Mouse (Mus musculus) kidney, adult 18-20 months (tissue): ENCODE measurements around the gene Fpgs.

Source experiments
- DNase-seq: peaks from one replicate; pipeline ENCODE4 v3.0.0; 2021

Gene Fpgs

DNA sequence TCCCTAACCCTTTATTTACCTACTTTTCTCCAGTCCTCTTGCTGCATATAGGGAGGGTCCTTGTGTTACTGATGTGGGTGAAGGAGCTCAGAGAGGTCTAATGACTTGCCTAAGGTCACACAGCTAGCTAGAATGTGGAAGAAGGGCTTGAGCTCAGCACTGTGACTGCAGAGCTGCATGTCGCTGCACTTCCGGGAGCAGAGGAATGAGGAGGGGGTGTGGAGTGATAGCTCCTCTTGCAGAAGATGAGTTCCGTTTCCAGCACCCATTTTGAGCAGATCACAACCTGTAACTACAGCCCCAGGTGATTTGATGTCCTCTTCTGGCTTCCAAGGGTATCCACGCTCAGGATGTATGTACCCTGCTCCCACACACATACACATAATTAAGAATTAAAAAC lies 20.2 kb upstream of the Fpgs start:
- no peak for DNase-seq

DNA sequence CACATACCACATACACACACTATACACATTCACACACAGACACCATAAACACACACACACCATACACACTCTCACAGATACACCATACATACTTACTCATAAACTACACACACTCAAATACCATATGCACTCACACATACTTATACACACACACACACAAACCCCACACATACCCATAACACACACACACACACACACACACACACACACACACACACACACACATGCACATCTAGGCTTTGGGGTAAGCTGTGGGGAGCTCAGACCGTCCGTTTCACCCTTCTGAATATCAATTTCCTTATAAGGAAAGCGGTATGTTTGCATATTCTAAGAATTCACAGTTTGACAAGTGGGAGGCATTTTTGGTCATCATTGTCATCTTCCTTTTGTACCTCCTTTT lies 18.6 kb upstream of the Fpgs start:
- DNase-seq = no peak

DNA sequence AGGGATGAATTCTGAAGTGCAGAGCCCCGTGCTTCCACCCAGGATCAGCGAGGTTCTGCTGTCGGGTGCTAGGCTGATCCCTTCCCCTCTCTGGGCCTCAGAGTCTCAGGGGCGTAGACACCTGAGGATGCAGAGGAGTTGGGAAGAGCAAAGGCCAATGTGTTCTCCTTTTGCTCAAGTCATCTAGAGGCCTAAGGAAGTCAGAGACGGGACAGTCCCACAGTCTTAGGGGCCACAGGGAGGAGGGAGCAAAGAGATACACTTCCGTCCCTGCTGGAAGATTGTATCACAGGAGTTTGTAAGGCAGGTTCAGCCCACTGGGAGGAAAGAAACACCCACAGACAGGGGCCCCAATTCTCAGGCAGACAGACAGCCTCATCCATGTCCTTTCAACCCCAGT lies 18.1 kb upstream of the Fpgs start:
- DNase-seq = no peak

GRCm38 (mm10) chr2:32720681-32721229 lies 16.8 kb upstream of the Fpgs start, which contains the start of gene Sh2d3c:
Sh2d3c (plus strand) TSS chr2:32721055.
- no peak for DNase-seq

- DNase-seq = no peak
Measured at GRCm38 (mm10) chr2:32720053-32720452, 16.1 kb upstream of the Fpgs start.

- DNase-seq = no peak
Measured at GRCm38 (mm10) chr2:32718761-32719160, 14.8 kb upstream of the Fpgs start.

DNA sequence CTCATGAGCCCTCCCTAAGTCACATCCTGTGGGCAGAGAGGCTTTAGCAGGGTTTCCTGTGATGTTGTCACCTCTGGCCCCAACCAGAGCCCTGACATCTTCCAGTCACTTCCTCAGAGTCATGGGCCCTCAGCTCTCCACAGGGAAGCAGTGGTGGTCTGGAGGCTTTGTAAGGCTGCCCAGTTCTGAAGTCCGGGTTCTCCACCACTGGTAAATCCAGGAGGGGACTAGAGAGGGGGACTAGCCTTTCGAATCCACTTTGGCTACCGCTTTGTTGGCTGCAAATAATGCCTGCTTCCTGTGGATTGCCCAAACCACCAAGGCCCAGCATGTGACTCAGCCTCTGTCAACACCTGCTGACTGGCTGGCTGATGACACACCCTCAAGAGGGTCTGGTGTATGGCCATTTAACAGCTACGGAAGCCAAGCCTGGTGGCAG lies 11.1 kb upstream of the Fpgs start:
- DNase-seq = no peak

- DNase-seq = no peak
Measured at GRCm38 (mm10) chr2:32714117-32714986, 10.4 kb upstream of the Fpgs start.

- DNase-seq = peak; percentile 95
Measured at GRCm38 (mm10) chr2:32712934-32713817, 9.2 kb upstream of the Fpgs start, which contains the start of gene Cdk9. Cdk9 (minus strand) TSS chr2:32713076.

- peak; percentile 97 for DNase-seq
Measured at GRCm38 (mm10) chr2:32712586-32712933, 8.6 kb upstream of the Fpgs start.

DNA sequence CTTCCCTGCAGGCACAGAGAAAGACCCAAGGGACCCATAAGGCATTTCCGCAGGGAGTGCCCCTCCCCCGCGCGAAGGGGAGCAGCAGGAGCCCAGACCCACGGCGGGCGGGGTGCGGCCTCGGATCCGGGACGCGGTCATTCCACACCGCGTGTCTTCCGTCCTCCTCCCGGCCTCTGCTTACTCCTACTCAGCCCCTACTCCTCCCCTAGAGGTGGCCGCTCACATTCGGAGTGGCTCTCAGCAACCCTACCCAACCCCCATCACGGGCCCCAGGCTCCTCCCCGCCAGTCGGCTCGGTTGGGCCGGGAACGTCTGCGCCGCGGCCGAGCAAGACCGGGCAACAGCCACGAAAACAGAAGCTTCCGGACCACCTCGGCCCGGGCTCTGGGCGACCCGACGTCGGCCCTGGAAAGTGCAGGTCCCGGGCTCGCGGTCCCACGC lies 8.2 kb upstream of the Fpgs start:
- peak; percentile 79 for DNase-seq

DNA sequence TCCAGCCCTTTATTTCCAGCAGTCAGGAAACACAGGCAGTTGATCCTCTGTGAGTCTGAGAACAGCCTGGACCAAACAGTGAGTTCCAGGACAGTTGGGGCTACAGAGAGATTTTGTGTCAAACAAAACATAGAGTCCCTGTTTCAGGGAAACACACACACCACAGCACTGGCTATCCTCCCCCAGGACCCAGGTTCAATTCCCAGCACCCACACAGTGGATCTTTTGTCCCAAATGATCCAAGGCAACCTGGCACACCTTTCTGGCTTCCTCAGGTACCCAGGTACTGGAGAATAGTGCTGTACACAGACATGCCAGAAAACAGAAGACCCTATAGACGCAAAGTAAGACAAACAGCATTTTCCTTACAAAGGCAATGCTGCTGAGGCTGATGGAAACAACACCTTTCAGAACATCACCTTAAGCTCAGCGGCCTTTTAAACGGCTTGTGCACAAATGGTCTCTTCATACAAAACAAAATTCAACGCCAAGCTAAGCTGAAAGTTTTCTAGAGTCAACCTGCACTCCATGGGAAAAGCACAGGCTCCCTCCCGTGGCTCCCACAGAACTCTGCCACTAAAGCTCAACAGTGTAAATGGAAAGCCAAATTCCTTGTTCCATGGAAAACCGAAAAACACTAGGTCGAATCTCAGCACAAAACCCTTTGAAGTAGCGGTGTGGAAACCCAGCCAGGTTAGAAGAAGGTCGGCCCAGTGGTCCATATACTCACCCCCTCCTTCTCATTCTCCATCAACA lies 7.5 kb upstream of the Fpgs start:
- DNase-seq = no peak

GRCm38 (mm10) chr2:32710425-32710824 lies 6.5 kb upstream of the Fpgs start:
- DNase-seq = no peak

DNA sequence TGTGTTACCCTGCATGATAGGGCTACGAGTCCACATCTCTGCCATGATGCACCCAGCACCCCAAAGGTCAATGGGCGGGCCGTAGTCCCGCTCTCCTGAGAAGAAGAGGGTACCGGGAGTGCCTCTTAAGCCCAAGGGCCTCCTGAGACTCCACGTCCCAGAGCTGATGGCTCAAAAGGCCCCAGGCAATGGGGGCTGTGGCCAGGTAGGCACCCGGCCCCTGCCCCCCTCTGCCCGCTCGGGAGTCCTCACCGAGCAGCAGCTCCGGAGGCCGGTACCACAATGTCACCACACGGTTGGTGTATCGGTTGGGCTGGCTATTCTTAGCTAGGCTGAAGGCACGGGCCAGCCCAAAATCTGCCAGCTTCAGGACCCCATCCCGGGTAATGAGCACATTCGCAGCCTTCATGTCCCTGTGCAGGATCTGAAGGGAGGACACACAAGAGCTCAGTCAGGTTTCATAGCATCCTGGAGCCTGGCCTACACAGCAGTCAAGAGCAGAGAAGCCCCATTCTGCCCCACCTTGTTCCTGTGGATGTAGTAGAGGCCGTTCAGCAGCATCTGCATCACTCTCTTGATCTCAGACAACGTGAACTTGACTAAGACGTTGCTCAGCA lies 5.7 kb upstream of the Fpgs start:
- no peak for DNase-seq

- DNase-seq = no peak
Measured at GRCm38 (mm10) chr2:32708643-32709042, 4.7 kb upstream of the Fpgs start.

- DNase-seq = no peak
Measured at GRCm38 (mm10) chr2:32706971-32707370, 3.0 kb upstream of the Fpgs start.

- no peak for DNase-seq
Measured at GRCm38 (mm10) chr2:32705018-32705417, 1.1 kb upstream of the Fpgs start.

- no peak for DNase-seq
Measured at GRCm38 (mm10) chr2:32703046-32703445, 899 bp downstream of the Fpgs start.

DNA sequence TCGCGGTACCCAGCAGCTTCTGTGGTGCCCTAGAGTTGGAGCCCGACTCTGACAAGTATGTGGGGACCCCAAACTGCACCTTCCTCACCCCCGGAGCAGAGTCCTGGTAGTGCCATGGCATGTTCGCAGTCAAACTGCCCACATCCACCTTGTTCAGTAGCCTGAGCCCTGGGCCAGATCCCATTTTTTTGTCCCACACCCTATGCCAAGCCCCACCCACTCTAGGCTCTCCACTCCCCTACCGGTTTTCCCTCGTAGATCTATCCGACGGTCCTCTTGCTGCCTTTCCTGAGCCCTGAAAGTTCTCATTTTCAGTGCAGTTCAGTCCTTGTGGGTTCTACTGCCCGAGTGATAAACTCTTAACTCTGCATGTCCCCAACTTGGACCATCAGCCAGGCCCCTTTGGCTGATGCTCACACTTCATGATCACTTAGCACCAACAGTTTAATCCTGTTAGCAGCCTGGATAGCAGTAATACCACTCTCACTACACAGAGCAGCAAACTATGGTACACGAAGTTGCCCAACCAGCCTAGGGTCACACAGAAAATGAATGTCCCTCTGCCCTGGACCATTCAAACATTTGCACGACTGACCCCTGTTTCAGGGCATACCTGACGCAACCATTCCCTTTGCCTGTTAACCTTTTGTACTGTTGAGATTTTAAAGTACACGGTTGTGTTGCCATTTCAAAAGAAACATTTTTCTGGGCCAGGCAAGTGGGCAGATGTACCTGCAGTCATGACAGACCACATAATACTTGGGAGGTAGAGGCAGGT lies 2.8 kb downstream of the Fpgs start:
- DNase-seq = peak; percentile 63

DNA sequence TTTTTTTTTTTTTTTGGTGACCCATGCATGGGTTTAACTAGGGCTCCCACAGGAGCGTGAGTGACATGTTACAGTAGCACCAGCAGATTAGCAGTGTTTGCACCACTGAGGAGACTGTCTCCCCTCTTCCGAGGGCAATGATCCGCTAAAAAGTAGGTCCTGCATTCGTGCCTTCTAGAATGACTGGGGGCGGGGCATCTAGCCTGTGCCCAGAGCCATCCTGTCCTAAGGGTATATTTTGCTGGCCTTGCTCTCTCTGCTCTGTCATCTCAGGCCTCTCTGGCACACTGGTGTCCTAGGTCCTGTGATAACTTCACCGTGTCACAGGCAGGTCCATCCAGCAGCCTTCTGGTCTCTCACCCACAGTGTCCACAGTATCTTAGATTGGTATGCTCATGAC lies 4.3 kb downstream of the Fpgs start:
- no peak for DNase-seq

GRCm38 (mm10) chr2:32694691-32695090 lies 9.3 kb downstream of the Fpgs start:
- DNase-seq = no peak
